Mouse (Mus musculus): ENCODE data around the gene Gm43517. TPM values are rescaled to one million over a fixed set of nuclear protein-coding genes. Genes with fewer than 3 reads are reported as not detected.

Gene Gm43517
- polyA plus RNA-seq, 1 experiment, result not detected

DNA sequence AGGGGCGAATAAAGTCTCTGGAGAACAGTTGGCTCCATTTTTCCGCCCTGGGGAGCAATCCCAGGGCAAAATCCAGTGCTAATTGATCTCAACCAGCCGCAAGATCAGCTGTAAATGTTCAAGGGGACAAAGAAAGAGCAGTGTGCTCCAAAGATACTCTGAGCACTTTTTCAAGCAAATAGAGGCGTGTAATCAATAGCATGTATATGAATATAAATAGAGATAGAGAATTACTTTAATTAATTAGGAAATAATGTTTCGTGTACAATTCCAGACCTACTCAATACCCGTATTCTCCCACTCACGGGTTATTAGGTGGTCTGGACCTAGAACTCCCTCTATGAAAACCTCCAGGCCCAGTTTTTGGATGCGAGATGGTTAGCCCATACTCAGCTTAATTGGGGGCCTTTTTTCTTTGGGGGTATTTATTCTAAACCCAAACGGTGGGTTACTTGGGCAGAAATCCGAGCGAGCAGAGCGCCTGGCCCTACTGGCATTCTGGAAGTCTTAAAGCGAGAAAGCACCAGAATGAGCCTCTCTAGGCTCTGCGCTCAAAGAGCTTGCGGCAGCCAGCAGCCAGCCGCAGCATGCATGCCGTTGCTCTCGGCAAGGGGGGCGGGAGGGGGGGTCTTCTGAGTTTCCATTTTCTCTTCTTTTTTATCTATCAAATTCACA is 8.5 kb upstream of the Gm43517 start:
- no peak overlapping the region for H3K4me3 ChIP-seq (replicated peaks; ENCODE audit: extremely low read depth, low read depth, low read length)
- WGBS, result 5% methylated on average over 19 of the region's 19 CpGs
- TF ChIP-seq POLR2A (IDR thresholded peaks at IDR 0.05; ENCODE audit: borderline replicate concordance, extremely low read depth, low read depth, low read length) (no peak), CTCF (IDR thresholded peaks at IDR 0.05; ENCODE audit: insufficient read depth, low read length) (no peak)
- no peaks in the 10 kb centered on the region for H3K4me1 ChIP-seq (ENCODE audit: control insufficient read depth, insufficient read depth, low read length)
- no peak for DNase-seq

DNA sequence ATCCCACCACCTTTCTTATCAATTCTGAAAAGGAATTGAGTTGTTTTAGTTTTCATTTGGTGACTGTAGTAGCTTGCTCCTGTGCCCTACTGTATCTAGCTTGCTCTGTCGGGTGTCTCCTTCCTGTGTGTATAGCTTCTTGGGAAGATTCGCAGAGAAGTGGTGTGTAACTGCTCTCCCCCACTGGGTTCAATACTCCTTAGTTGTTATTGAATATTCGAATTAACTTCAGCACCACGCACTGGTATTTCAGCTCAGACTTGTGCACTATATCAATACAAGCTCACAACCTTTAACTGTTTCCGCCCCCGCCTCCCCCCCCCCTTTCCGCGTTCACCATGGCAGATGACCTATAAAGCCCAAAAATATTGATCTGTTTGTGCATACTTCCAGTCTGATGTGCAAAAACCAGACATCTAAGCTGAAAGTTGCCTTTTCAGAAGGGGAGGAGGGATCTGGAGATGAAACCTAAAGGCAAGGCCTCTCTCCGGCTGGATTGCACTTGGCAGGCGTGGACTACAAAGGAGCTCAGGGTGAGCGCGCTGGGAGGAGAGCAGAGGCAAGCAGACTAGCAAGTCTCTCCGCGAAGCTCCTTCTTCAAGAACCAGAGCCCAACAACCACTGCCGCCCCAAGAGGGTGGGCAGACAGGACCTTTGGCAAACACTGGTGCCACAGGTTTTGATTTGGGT is 7.5 kb upstream of the Gm43517 start:
- WGBS, result 4% methylated on average over 15 of the region's 15 CpGs
- no peak for DNase-seq
- Histone ChIP-seq H3K4me3 (replicated peaks; ENCODE audit: extremely low read depth, low read depth, low read length) (no peak overlapping the region), H3K4me1 (ENCODE audit: control insufficient read depth, insufficient read depth, low read length) (no peaks in the 10 kb centered on the region)
- TF ChIP-seq CTCF (IDR thresholded peaks at IDR 0.05; ENCODE audit: insufficient read depth, low read length), result no peak
- no peak for TF ChIP-seq POLR2A (IDR thresholded peaks at IDR 0.05; ENCODE audit: borderline replicate concordance, extremely low read depth, low read depth, low read length)

DNA sequence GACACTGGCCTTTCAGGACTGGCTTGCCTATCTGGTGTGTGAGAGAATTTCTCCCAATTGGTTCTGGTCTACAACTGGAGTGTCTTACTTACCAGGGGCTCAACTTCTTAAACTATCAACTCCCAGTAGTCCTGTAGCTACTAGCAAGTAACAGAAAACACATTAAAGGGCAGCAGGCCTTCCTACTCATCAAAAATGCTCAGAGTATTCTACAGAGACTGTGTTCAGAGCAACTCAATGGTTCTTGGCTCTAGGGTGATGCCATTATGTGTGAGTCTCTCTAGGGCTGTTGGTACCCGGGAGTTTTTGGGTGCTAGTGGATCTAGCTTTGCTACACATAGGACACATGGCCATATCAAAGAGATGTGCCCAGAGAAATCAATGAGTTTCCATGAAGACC is 6.1 kb upstream of the Gm43517 start:
- 13% methylated on average over 1 of the region's 1 CpGs for WGBS
- H3K4me1 ChIP-seq (ENCODE audit: control insufficient read depth, insufficient read depth, low read length), result no peaks in the 10 kb centered on the region
- H3K4me3 ChIP-seq (replicated peaks; ENCODE audit: extremely low read depth, low read depth, low read length), result no peak overlapping the region
- no peak for DNase-seq
- TF ChIP-seq CTCF (IDR thresholded peaks at IDR 0.05; ENCODE audit: insufficient read depth, low read length) (no peak), POLR2A (IDR thresholded peaks at IDR 0.05; ENCODE audit: borderline replicate concordance, extremely low read depth, low read depth, low read length) (no peak)

DNA sequence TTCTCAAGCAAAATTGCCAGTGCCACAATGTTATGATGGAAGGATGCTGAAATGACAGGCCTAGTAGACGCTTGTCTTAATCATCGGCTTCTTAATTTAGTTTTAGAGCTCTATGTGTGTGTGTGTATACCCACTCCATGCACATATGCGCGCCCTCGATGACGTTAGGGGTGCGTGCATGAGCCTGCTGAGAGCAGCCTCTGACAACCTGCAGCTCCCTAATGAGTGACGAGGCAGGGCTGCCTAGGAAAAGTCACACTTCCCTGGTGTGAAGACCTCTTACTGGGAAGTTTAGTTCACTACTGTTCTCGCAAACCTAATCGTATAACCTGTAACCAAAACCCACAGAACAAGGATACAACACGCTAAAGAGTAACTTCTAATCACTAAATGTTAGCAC is 5.5 kb upstream of the Gm43517 start:
- no peak for DNase-seq
- H3K4me3 ChIP-seq (replicated peaks; ENCODE audit: extremely low read depth, low read depth, low read length), result no peak overlapping the region
- WGBS, result 12% methylated on average over 11 of the region's 11 CpGs
- no peak for TF ChIP-seq POLR2A (IDR thresholded peaks at IDR 0.05; ENCODE audit: borderline replicate concordance, extremely low read depth, low read depth, low read length)
- TF ChIP-seq CTCF (IDR thresholded peaks at IDR 0.05; ENCODE audit: insufficient read depth, low read length), result no peak
- no peaks in the 10 kb centered on the region for H3K4me1 ChIP-seq (ENCODE audit: control insufficient read depth, insufficient read depth, low read length)

DNA sequence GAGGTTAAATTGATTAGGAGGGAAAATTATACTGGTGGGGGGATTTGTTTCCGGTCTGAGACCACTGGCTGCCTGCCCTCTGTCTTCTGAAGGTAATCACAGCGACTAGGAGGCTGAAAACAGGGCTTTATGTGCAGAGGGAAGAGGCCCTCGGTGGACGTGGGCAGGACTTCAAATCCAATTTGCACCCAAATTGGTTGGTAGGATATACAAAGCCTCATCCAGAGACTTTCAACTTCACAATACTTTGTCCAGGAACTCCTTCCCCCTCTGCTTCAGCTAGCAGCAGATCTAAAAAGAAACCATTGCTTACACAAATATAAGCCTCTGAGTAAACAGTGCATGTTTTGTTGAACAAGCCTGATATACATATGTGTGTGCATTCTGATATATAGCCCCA is 4.5 kb upstream of the Gm43517 start:
- Histone ChIP-seq H3K4me1 (ENCODE audit: control insufficient read depth, insufficient read depth, low read length) (no peaks in the 10 kb centered on the region), H3K4me3 (replicated peaks; ENCODE audit: extremely low read depth, low read depth, low read length) (no peak overlapping the region)
- TF ChIP-seq CTCF (IDR thresholded peaks at IDR 0.05; ENCODE audit: insufficient read depth, low read length) (no peak), POLR2A (IDR thresholded peaks at IDR 0.05; ENCODE audit: borderline replicate concordance, extremely low read depth, low read depth, low read length) (no peak)
- 10% methylated on average over 4 of the region's 4 CpGs for WGBS
- DNase-seq, result no peak

DNA sequence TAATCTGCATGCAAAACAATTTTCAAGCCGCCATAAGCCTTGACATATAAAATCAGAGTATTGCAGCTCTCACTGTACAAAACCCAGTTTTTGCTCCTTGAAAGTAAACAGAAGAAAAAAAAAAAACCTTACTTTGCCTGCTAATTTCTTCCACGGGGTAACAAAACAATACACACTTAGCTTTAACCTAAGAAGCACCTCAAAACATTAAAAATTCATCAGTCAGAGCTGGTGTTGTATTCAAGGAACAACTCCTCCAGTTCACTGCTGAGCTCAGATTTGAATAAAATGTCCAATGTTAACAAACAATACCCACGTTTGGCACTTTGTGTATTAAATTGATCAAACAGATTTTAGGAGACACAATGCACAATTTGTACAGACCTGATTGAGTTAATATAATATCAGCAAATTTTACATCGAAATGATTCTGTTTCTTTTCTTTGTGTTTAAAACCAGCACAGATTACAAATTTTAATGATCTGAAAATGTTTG is 3.9 kb upstream of the Gm43517 start:
- Histone ChIP-seq H3K4me3 (replicated peaks; ENCODE audit: extremely low read depth, low read depth, low read length) (no peak overlapping the region), H3K4me1 (ENCODE audit: control insufficient read depth, insufficient read depth, low read length) (no peaks in the 10 kb centered on the region)
- DNase-seq, result no peak
- WGBS, result 4% methylated on average over 4 of the region's 4 CpGs
- TF ChIP-seq CTCF (IDR thresholded peaks at IDR 0.05; ENCODE audit: insufficient read depth, low read length) (no peak), POLR2A (IDR thresholded peaks at IDR 0.05; ENCODE audit: borderline replicate concordance, extremely low read depth, low read depth, low read length) (no peak)

DNA sequence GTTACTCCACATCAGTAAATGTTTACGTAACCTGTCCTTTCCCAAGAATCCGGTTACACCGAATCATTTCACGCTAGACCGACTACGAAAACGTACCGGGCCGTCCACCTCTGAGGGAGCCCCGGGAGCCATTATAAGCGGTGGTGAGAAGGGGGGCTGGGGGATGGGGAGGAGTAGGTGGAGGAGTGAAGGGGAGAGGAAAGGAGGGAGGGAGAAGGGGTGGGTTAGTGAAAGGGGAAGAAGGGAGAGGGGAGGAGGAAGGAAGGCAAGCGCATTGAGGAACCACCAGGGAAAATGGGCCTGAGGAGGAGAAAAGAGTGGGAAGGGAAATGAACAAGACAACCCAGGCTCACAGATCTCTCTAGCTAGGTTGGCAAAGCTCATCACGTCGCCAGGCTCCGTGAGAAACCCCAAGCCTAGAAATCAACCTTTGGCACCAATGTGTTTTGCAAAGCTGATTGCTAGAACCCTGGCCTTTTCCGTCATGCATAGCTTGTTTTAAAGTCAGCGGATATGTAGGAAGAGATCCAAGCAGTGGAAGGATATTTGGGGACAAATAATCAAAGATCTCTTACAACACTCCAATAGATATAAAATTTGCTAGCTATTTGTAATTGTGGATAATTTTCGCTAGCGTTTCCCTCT is 3.1 kb upstream of the Gm43517 start:
- WGBS, result 6% methylated on average over 19 of the region's 19 CpGs
- TF ChIP-seq CTCF (IDR thresholded peaks at IDR 0.05; ENCODE audit: insufficient read depth, low read length) (no peak), POLR2A (IDR thresholded peaks at IDR 0.05; ENCODE audit: borderline replicate concordance, extremely low read depth, low read depth, low read length) (no peak)
- no peak for DNase-seq
- H3K4me1 ChIP-seq (ENCODE audit: control insufficient read depth, insufficient read depth, low read length), result no peaks in the 10 kb centered on the region
- no peak overlapping the region for H3K4me3 ChIP-seq (replicated peaks; ENCODE audit: extremely low read depth, low read depth, low read length)

DNA sequence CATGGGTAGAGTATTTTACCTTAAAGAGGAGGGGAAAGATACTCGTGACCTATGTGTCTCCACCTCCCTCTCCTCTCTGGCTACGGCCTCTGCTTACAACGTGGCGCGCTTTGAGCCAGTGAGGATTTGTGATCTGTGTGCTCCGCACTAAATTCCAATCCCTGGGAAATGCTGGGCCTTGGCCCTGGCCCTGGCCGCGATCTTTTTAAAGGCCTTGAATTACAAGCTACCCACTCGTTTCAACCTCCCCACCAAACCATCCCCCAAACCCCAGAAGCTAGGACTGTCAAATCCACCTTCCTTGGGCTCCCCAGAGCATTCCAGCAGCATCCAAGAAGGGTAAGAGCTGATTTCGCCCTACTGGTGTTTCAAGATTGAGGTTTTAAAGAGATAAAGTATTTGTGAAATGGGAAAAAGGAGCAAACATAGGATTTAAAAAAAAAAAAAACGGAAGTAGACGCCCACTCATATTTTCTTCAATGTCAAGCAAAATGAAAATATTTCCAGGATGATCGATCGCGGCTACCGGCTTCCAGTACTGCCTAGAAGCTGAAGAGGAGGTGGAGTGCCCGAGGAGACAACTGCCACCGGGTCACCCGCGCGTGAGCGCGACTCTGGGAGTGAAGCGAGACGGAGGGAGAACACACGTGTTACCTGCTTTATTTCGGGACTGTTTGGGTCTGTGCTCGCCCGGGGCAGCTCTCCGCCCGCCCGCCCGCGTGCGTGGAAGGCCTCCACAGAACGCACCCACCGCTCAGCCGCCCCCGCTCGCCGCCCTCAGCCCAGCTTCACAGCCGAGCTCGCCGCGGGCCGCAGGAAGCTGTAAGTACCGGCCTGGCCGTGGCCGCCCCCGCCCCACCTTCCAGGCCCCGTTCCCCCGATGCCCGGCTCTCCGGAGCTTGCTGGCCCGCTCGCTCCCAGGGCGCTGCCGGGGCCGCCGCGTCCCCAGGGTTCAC is 2.1 kb upstream of the Gm43517 start, which contains the start of gene Foxg1:
TSS of gene Foxg1 (plus strand) at position 96 of the 956 bp plus-strand sequence.
- DNase-seq, result no peak
- WGBS, result 2% methylated on average over 61 of the region's 61 CpGs
- H3K4me1 ChIP-seq (ENCODE audit: control insufficient read depth, insufficient read depth, low read length), result no peaks in the 10 kb centered on the region
- H3K4me3 ChIP-seq (replicated peaks; ENCODE audit: extremely low read depth, low read depth, low read length), result no peak within 1 kb of the TSS
- no peak for TF ChIP-seq CTCF (IDR thresholded peaks at IDR 0.05; ENCODE audit: insufficient read depth, low read length)
- TF ChIP-seq POLR2A (IDR thresholded peaks at IDR 0.05; ENCODE audit: borderline replicate concordance, extremely low read depth, low read depth, low read length), result no peak

All from lung, adult 2 months (tissue).